Comparison of ENCODE assay signal across 8 mouse cellular contexts in genomic region chr12:84819236-84820168, GRCm38 (mm10). TPM values are rescaled to one million over a fixed set of nuclear protein-coding genes. Genes with fewer than 3 reads are reported as not detected.
A peak's percentile ranks its signal among the peaks of the same experiment; 100 is the strongest.
DNase-seq lines count a peak whose midpoint lies in the region; ATAC-seq and TF ChIP-seq lines count a peak whose summit lies in the region.

No protein-coding gene starts in this region.

- WGBS in limb, embryonic 14.5 days, result 79% methylated on average over 13 of the region's 13 CpGs
- WGBS in intestine, embryonic 16.5 days, result 84% methylated on average over 13 of the region's 13 CpGs

- H3K36me3 ChIP-seq in limb, embryonic 14.5 days (ENCODE audit: control insufficient read depth, insufficient read depth, low read length), result no peaks in the 10 kb centered on the region
- H3K36me3 ChIP-seq in intestine, embryonic 16.5 days (ENCODE audit: control insufficient read depth, insufficient read depth, low read length), result no peaks in the 10 kb centered on the region

- no peak overlapping the region for H3K4me2 ChIP-seq in limb, embryonic 14.5 days (replicated peaks; ENCODE audit: low read depth, low read length, severe bottlenecking)
- H3K4me2 ChIP-seq in intestine, embryonic 16.5 days (ENCODE audit: low read depth, low read length), result no peak overlapping the region

- no peaks in the 10 kb centered on the region for H3K9me3 ChIP-seq in limb, embryonic 14.5 days (ENCODE audit: control insufficient read depth, low read length)
- H3K9me3 ChIP-seq in intestine, embryonic 16.5 days (ENCODE audit: control insufficient read depth, low read length), result no peaks in the 10 kb centered on the region

- peak; percentile 64 for DNase-seq in cerebellum, adult 11-12 months
- DNase-seq in cerebellum, adult 8-10 months, result no peak
- peak; percentile 63 for DNase-seq in 416B (ENCODE audit: low read depth)
- DNase-seq in forelimb bud, embryonic 11.5 days (ENCODE audit: low read depth, low spot score), result peak; percentile 32
- DNase-seq in limb, embryonic 14.5 days (ENCODE audit: low spot score), result peak; percentile 31
- DNase-seq in adrenal gland, postnatal 25 days, result no peak
- DNase-seq in thymus, postnatal 14 days, result no peak

- no peak overlapping the region for H3K9ac ChIP-seq in limb, embryonic 14.5 days (ENCODE audit: low read depth, low read length, severe bottlenecking)
- no peak overlapping the region for H3K9ac ChIP-seq in intestine, embryonic 16.5 days (ENCODE audit: low read depth, low read length)

- no peaks in the 10 kb centered on the region for H3K4me1 ChIP-seq in limb, embryonic 14.5 days (ENCODE audit: control insufficient read depth, insufficient read depth, low read length)
- no peaks in the 10 kb centered on the region for H3K4me1 ChIP-seq in intestine, embryonic 16.5 days (ENCODE audit: control insufficient read depth, insufficient read depth, low read length)

- ATAC-seq in limb, embryonic 14.5 days (ENCODE audit: low FRiP score, low read depth), result peak; percentile 77
- no peak for ATAC-seq in intestine, embryonic 16.5 days

- no peak for TF ChIP-seq POLR2A in limb, embryonic 14.5 days (IDR thresholded peaks at IDR 0.05; ENCODE audit: borderline replicate concordance, extremely low read depth, insufficient read depth, insufficient read length)

- H3K27me3 ChIP-seq in limb, embryonic 14.5 days (ENCODE audit: control insufficient read depth, insufficient read depth, low read length), result no peaks in the 10 kb centered on the region
- H3K27me3 ChIP-seq in intestine, embryonic 16.5 days (replicated peaks; ENCODE audit: control insufficient read depth, insufficient read depth, low read length), result no peaks in the 10 kb centered on the region

- H3K27ac ChIP-seq in limb, embryonic 14.5 days (replicated peaks; ENCODE audit: low read depth, low read length), result no peak overlapping the region
- H3K27ac ChIP-seq in intestine, embryonic 16.5 days (ENCODE audit: low read length), result no peak overlapping the region

- H3K4me3 ChIP-seq in limb, embryonic 14.5 days (replicated peaks; ENCODE audit: low read length), result no peak overlapping the region
- H3K4me3 ChIP-seq in intestine, embryonic 16.5 days (ENCODE audit: low read length), result no peak overlapping the region

RNA-seq across cellular contexts. Expression of gene Isca2, which starts 46.5 kb away (rescaled TPM):
- polyA plus RNA-seq in limb, embryonic 14.5 days (2012; rRNA removed), result 108 TPM in 2 replicates
- polyA plus RNA-seq in limb, embryonic 14.5 days (2014; fragmentation: Nextera tagmentation; extraction: Ambion mirVana), result 138 and 145 TPM in 2 replicates
- 67.6 and 83.1 TPM in 2 replicates for total RNA-seq in adrenal gland, postnatal 25 days (2021)
- 142 and 150 TPM in 2 replicates for polyA plus RNA-seq in intestine, embryonic 16.5 days (2015; fragmentation: Nextera tagmentation; extraction: Ambion mirVana)

RNA-seq across cellular contexts. Expression of gene Npc2, which starts 46.5 kb away (rescaled TPM):
- 76.2 and 87.7 TPM in 2 replicates for polyA plus RNA-seq in limb, embryonic 14.5 days (2012; rRNA removed)
- 65.1 and 73.4 TPM in 2 replicates for polyA plus RNA-seq in limb, embryonic 14.5 days (2014; fragmentation: Nextera tagmentation; extraction: Ambion mirVana)
- 68.1 and 74.3 TPM in 2 replicates for total RNA-seq in adrenal gland, postnatal 25 days (2021)
- polyA plus RNA-seq in intestine, embryonic 16.5 days (2015; fragmentation: Nextera tagmentation; extraction: Ambion mirVana), result 88.4 and 93.4 TPM in 2 replicates

RNA-seq across cellular contexts. Expression of gene Ltbp2, which starts 56.8 kb away (rescaled TPM):
- 12.3 and 17.1 TPM in 2 replicates for polyA plus RNA-seq in limb, embryonic 14.5 days (2012; rRNA removed)
- polyA plus RNA-seq in limb, embryonic 14.5 days (2014; fragmentation: Nextera tagmentation; extraction: Ambion mirVana), result 4.4 and 5.2 TPM in 2 replicates
- total RNA-seq in adrenal gland, postnatal 25 days (2021), result 3.9 and 4.8 TPM in 2 replicates
- polyA plus RNA-seq in intestine, embryonic 16.5 days (2015; fragmentation: Nextera tagmentation; extraction: Ambion mirVana), result 0.83 and 1.9 TPM in 2 replicates

Comparison
In these comparisons a context has a peak if more than half of its experiments do, and no peak if none do; other contexts are left out.
1. DNase-seq: peak in cerebellum, adult 11-12 months (single experiment), 416B (single experiment), forelimb bud, embryonic 11.5 days (single experiment) and limb, embryonic 14.5 days (single experiment); none in cerebellum, adult 8-10 months (single experiment), adrenal gland, postnatal 25 days (single experiment) and thymus, postnatal 14 days (single experiment).